Mouse (Mus musculus) neutrophil, adult 5-6 weeks (primary cell): ENCODE results near the gene Scg5. TPM values are rescaled to one million over a fixed set of nuclear protein-coding genes. Genes with fewer than 3 reads are reported as not detected.

Experiments
- ATAC-seq: fragments of 151-379, 151-347 bp; 2 replicates; pipeline ENCODE4 v1.8.0; 2017; ENCODE audit warnings: mild to moderate bottlenecking, moderate TSS enrichment; ENCODE audit not compliant: insufficient number of reproducible peaks, poor library complexity, low FRiP score, severe bottlenecking; ENCODE audit errors: extremely low read depth
- total RNA-seq: library from RNA; stranded (forward); fragments of 200-1000 nt; gene quantifications from 2 replicates; pipeline ENCODE4 v1.2.3, GENCODE M21; 2017

The Scg5 gene
- total RNA-seq = 1.5 and 5.0 TPM in 2 replicates

- ATAC-seq = no peak
Measured at GRCm38 (mm10) chr2:113828943-113829882, at the start of gene Scg5. Scg5 (minus strand) TSS chr2:113829121.

GRCm38 (mm10) chr2:113870115-113870514 lies 41.2 kb upstream of the Scg5 start:
- ATAC-seq = no peak

- ATAC-seq = no peak
Measured at GRCm38 (mm10) chr2:113868404-113868803, 39.5 kb upstream of the Scg5 start.

- no peak for ATAC-seq
Measured at GRCm38 (mm10) chr2:113866155-113866554, 37.2 kb upstream of the Scg5 start.

- no peak for ATAC-seq
Measured at GRCm38 (mm10) chr2:113849141-113849540, 20.2 kb upstream of the Scg5 start.

GRCm38 (mm10) chr2:113848245-113849121 lies 19.6 kb upstream of the Scg5 start, which contains the start of gene Arhgap11a:
Arhgap11a (minus strand) TSS chr2:113848661.
- ATAC-seq = peak; percentile 92

- no peak for ATAC-seq
Measured at GRCm38 (mm10) chr2:113847678-113848244, 18.8 kb upstream of the Scg5 start.

GRCm38 (mm10) chr2:113845081-113845480 lies 16.2 kb upstream of the Scg5 start:
- ATAC-seq = no peak

GRCm38 (mm10) chr2:113841656-113842437 lies 12.9 kb upstream of the Scg5 start:
- ATAC-seq = no peak

- no peak for ATAC-seq
Measured at GRCm38 (mm10) chr2:113839488-113839887, 10.6 kb upstream of the Scg5 start.

- ATAC-seq = no peak
Measured at GRCm38 (mm10) chr2:113835219-113835618, 6.3 kb upstream of the Scg5 start.

- no peak for ATAC-seq
Measured at GRCm38 (mm10) chr2:113828086-113828942, 607 bp downstream of the Scg5 start.

GRCm38 (mm10) chr2:113823909-113824308 lies 5.0 kb downstream of the Scg5 start:
- peak; percentile 71 for ATAC-seq

- ATAC-seq = no peak
Measured at GRCm38 (mm10) chr2:113822367-113822766, 6.6 kb downstream of the Scg5 start.

- no peak for ATAC-seq
Measured at GRCm38 (mm10) chr2:113821176-113821734, 7.7 kb downstream of the Scg5 start.

- no peak for ATAC-seq
Measured at GRCm38 (mm10) chr2:113820117-113820516, 8.8 kb downstream of the Scg5 start.
